Mouse (Mus musculus): ENCODE data around the gene Cysltr2. TPM values are rescaled to one million over a fixed set of nuclear protein-coding genes. Genes with fewer than 3 reads are reported as not detected.

Cysltr2 gene
- total RNA-seq (2021) = 1 to 10 TPM in 1 of 2 experiments, not detected in 1; 1.1 TPM
- long read RNA-seq, experiment 1 = 0 reads
- long read RNA-seq, experiment 2 = 0 reads

DNA sequence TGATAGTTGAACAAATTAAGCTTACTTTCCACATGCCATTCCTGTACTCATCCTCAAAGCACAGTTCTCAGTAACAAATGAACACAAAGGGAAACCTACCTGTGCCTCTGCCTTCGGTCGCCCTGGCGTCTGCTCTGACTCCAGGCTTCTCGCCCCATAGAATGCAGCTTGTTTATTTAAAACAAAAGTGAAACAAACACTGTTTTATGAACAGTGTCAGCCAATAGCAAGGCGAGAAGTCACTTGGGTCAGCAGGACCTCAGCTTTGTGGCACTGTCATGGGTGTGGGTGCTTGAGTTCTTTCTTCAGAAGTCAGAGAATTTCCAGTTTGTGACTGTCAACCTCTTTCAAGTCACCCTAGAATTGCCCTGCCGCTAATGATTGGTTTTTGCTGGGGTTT, at the start of gene Cysltr2:
Gene Cysltr2, minus strand, starts transcription at position 178 of the 400 bp plus-strand sequence.
- no peak for DNase-seq

DNA sequence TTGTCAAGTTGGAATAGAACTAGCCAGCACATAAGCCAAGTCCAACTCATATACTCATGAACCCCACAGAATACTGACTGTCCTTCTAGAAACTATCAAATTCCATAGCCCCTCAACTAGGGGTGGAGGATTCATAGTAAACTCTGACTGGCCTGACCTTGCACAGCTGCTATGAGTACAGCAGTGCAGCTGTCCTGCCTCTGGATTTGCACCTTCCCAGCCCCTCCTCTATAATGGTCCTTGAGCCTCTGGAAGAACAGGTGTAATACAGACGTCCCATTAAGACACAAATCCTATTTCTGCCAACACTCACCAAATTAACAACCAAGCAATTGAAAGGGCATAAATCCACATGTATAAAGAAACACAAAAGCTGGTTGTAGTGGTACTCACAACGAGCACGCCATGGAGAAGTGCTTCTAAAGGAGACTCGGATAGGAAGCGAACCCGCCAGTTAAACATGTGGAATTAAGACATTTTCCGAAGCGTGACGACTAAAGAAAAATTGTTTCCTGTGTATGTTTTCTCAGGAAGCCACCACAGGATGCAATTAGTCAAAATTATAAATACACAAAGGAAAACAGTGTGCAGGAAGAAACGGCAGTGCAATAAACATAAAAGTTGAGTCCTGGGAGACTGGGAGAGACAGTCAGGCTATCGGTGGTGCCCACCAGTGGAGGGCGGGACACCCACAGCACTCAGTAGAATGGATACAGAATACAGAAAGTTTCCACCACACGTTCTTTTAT, 46.1 kb upstream of the Cysltr2 start:
- no peak for DNase-seq

DNA sequence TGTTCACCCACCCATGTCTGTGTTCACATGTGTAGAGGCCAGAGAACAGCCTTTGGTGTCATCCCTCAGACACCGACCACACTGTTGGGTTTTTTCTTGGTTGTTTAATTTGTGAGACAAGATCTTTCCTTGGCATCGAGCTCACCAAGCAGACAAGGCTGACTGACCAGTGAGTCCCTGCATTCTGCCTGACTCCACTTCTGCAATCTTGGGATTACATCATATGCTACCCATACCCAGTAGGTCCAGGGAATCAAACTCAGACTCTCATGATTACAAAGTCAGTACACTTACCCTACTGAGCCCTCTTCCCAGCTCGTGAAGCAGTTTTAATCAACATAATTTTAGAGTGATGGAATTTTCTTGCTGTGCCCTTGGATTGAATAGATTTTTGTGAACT, 44.0 kb upstream of the Cysltr2 start:
- no peak for DNase-seq

DNA sequence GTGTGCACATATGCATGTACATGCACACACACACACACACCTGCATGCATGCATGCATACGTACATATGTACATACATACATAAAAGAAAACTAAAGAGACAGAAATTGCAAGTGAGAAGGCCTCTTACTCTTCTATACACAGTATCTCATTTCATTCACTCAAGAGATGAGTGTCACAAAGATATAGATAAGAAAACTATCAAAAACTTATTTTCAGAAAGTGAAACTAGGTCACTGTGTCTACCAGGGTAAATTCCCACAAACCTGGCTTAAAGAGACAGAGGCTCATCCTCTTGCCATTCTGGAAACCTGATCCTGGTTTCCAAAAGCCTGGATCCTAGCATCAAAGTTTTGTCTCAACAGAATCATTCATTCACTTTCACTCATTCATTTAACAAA, 39.3 kb upstream of the Cysltr2 start:
- no peak for DNase-seq

DNA sequence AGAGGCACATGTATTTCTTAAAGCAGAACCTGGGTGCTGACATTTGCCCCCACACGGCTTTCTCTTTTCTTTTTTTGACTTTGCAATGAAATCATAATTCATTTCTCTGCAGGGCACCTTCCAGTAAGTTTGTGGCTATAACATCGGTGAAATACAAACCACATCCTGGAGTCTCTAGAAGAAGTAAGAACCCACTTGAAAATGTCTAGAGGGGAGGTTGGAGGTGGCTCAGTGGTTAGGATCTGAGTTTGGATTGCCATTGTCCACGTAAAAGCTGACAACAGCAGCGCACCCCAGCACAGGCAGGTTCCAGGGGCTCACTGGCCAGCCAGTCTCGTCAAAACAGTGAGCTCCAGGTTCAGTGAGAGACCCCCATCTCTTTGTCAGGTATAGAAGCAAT, 38.8 kb upstream of the Cysltr2 start:
- DNase-seq = no peak

DNA sequence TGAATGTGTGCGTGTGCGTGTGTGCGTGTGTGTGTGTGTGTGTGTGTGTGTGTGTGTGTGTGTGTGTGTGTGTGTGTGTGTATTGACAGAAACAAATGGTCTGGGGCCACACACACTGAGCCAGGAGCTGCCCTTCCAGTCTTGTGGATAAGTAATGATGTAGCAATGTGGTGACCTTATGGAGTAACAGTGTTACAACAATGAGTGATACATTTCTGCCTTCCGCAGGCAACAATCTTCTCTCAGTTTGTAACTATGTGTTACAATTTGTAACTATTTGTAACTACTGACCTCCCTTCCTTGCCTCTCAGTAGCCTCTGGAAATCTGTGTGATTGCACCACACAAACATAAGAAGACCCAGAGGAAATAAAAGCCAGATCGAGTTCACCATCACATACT, 38.3 kb upstream of the Cysltr2 start:
- no peak for DNase-seq

DNA sequence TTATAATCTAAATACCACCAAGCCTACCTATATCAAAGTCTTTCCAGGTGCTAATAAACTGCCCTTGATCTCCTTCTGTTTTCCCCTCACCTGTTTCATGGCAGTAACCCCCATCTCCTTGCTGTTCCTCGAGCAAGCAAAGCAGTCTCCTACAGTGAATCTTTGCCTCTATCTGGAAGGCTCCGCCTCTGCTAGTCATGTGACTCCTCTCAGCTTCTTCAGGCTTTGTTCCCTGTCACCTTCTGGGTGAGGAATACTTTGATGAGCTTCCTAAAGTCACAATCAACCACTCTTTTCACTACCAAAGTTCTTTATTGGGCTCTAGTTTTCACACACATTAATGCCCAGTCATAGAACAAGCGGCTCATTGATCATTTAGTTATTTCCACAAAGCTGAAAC, 37.5 kb upstream of the Cysltr2 start:
- DNase-seq = no peak

DNA sequence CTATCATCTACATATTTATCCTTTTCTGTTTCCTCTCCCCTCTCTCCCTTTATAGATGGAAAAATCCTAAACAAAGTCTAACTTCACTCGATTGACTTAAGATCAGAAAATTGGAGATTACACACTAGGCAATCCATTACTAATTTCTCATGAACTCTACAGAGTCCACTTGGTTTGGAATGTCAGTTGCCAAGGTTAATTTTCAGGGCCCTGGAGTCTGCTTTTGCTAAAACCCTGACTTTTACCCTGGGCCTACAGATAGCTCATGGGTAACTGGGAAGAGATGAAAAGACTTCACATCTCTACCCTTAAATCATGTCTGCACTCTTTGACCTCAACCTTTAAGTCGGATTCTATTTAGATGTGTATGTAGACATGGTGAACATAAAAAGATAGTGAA, 34.6 kb upstream of the Cysltr2 start:
- no peak for DNase-seq

DNA sequence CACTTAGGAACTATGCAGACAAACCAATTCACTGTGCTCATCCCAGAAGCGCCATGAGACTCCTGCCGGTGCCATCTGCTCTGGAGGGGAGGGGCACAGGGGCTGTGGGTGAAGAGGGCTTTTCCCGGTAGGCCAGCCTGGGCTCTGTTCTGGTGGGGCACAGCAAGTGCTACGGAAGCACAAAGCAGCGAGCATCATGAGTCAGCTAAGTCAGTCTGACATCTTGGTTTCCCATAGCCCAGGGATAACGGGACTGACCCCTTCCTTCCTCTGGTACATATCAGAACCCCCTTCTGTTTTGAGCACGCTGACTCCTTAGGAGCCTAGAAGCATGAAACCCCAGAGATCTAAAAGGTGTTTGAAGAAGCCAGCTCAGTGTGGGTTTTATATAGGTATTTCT, 15.5 kb upstream of the Cysltr2 start:
- DNase-seq = no peak

DNA sequence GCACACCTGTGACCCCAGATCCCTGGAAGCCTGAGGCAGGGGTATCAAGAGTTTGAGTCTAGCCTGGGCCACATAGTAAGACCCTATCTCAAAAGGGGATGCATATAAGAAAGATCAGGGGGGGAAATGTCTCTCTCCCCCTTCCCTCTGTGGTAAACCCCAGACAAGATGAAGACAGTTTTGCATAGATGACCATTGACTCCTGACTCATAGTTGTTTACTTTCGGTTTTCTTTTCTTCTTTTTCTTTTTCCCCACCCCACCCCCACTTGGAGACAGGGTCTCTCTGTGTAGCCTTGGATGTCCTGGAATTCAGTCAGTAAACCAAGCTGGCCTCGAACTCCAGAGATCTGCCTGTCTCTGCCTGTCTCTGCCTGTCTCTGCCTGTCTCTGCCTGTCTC, 9.8 kb upstream of the Cysltr2 start:
- DNase-seq = no peak

DNA sequence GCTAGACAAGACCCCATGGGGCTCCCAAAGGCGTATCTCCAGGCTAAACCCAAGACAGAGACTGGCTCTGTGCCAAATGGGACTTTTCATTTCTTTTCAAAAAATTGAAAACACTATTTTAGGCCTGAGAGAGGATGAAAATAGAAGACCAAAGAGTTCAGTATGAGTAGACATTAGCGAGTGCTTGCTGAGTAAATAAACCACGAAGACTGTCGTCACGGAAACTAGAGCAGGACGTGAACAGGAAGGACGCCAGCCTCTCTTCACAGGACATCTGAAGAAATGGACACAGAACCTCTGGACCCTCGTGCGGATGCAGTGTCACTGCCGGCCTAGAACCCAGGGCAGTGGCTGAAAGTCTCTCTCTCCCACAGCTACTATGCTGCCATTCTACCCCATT, 8.8 kb upstream of the Cysltr2 start:
- no peak for DNase-seq

DNA sequence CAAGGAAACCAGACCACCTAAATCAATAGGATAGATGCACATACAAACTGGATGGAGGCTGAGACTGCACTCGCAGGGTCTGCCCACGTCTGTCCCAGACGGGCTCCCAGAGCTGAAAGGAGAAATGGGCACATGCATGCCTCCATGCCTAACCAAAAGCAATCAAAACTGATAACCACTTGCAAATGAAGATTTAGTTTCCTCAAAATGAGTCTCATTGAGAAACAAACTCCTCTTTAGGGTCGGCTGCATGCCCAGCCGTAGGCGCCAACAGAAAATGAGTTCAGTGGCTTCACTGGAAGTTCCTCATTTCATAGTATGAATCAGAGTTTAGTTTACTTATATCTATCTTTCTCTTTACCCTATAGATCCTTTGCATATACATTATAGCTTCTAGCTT, 7.9 kb upstream of the Cysltr2 start:
- DNase-seq = no peak

DNA sequence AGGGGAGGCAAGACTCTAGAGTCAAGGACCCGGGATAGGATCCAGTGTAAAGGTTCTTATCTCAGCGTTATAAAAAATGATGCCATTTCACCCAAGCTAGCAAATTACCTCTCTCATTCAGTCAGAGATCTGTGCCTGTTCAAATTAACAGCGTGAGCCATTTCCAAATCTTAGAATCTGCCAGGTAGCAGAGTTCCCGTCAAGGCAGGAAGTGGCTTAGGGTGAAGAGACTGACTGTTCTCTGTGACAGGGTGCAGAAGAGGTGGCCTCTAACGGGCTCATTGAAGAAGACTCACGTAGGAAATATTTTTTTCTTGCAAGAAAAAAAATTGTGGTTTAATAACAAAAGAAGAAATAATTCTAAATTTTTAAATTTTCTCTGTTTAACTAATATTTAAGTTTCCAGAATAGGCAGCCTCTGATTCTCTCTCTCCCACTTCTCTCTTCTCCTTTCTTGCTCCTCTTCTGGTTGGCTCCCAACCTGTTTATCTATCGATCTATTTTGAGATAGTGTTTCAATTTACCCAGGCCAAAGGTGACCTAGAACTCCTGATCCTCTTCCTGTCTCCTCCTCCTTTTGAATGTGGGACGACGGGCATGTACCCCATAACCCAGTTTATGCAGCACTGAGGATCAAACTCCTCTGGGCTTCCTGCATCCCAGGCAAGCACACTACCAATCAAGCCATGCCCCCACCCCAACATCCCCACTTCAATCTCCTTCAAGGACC, 3.5 kb downstream of the Cysltr2 start:
- DNase-seq = no peak

DNA sequence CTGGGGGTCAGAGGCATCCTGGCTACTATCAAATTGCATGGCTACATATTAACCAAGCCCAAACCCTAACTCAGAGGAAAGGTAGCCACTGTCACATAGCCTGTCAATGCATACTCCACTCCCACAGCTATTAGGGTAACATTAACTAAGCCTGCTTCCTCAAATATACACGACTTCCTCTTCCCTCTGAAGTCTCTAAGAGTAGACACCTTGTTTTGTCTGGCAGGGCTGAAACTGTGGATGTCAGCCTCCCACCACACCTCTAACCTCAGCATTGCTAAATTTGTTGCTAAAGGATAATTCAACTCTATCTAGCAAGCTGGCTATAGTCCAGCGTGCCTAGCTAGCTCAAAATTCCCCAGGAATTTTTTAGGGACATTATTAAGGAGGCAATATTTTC, 7.2 kb downstream of the Cysltr2 start:
- no peak for DNase-seq

DNA sequence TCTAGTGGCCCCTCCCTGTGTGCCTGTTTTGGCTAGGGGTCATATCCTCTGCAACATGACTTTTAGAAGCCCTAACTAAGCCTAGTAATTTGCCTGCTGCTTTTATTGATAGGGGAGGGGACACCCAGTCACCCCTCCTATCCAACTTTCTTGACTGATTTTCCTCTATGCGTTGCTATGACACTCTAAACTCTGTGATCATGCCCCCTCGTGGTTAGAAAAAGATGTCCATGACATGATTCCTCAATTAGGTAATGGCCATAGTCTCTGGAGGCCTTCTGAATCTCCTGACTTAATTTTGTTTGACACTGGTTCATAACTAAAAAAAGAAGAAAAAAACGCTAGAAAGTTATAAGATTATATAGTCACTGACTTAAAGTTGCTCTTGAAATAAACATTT, 15.6 kb downstream of the Cysltr2 start:
- no peak for DNase-seq

DNA sequence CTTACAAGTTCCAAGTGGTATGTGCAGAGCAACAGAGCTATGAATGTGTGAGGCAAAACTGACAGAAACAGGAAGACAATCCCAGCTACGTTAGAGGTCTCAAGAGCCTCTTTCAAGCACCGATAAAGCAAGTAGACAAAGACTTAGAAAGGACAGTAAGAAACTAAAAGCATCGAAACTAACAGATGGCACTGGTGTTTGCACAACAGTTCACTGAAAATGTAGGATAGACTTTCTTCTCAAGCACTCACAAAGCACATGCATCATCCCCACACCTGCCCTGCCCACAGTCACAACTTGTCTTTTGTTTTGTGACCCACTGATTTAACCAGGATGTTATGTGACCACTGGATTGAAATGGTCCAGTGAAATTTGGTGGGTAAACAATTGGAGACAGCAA, 17.7 kb downstream of the Cysltr2 start:
- DNase-seq = no peak

DNA sequence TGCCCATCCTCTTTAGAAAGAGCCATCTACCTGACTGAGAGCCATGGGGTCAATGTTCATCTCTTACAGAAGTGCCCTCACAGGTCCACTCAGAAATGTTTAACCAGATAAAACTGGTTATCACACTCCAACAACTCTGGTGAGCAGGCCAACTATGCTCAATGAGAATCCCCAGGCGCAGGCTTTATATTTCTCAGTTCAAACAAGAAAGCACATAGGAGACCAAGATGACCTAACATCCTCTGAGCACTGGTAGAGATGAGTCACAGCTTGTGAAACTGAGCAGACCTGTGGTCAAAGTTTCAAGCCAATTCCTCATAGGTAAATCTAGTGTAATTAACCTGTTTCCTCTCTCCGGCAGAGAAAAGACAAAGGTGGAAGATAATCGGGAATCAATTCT, 31.6 kb downstream of the Cysltr2 start:
- no peak for DNase-seq

DNA sequence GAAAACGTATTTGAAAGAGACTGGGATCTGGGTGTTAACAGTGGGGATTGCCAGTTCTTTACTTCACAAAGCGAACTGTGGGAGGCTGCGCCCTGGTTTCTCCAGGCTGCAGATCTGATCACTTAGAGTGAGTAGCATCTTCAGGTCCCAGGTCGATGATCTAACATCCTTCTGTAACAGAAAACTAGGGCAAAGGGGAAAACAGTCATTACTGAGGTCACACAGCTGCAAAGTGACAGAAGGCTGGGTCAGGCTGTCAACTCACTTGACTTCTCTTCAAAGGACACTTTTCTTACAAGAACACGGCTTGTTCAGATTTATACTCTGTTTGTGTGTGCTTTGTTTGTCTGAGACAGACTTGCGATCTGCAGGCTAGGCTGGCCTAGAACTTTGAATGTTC, 33.5 kb downstream of the Cysltr2 start:
- DNase-seq = no peak

DNA sequence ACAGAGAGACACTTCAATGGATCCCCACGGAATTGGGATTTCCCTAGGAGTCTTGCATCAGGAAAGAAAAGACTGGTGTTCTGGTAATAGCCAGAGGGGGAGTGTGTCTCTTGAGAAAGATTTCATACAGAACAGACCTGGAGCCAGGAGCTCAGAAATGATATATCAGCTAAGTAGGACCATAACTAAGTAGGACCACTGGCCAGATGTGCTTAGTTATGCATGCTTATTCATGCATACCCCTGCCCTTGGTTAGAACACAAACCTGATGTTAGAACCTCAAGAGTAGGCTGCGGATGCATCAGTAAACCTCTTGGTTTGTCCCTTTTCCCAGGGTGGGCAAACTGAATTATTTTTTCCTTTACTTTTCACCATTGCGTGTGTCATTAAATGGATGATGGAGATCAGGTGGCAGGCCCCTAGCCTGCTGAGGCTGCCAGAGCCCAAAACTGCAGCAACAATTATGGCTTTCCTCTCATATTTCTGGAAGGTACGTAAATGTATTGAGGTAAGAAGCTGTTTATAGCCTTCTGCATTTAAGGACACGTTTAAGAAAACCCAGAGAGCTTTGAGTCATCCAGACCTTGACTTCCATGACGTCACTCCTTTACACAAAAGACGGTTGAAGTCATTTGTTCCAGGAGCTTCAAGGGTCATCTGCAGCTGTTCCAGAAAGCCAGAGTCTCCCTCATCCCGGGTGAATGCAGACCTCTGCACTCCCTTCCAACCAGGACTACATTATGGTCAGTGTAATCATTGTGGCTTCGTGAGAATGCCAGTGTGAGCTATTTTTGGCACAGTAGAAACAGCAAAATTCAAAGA, 35.0 kb downstream of the Cysltr2 start:
- DNase-seq = no peak

DNA sequence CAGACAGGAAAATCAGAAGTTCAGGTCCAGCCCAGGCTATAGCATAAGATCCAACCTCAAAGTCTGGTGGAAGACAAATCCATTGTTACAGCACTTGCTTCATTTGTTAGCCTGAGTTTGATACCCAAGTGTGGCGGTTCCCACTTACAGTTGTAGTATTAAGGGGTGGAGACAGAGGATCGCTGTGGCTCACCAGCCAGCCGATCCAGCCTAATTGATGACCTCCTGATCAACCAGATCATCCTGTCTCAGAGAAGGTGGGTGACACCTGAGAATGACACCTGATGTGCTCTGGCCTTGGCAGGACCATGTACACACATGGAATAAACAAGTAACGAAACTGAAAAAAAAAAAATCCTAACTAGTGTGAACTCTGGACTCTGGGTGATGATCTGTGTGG, 47.1 kb downstream of the Cysltr2 start:
- DNase-seq = no peak

DNA sequence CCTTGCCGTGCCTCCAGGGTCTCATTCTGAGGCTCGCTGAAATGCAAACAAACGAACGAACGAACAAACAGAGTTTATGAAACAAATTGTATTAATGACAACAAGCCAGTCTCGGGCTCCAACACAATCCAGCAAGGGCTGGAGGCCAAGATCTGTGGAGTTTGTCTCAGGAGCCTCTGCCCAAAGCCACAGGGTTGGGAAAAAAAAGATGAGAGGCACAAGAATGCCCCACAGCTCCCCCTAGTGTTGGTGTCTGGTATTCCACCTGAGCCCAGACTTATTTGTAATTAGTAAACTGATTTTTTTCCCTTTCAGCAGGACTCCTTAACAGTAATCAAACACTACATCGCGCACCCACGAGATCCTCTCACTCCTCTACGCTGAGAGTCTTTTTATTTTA, 48.6 kb downstream of the Cysltr2 start:
- DNase-seq = peak; percentile 79

DNA sequence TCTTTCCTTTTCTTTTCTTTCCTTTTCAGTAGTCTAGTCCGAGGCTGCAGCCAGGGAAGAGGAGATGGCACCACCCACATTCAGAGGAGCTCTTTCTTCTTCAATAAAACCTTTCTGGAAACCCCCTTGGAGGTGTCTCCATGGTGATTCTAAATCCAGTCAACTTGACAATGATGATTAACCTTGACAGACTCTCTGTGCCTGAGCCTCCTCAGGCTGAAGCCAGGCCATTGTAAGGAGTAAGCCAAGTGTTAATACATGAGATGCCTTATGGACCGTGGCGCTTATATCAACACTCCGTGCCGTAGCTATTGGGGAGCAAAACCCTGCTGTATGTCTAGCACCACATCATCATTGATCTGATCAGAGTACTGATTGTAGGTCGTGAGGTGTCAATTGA, 50.8 kb downstream of the Cysltr2 start:
- no peak for DNase-seq

DNA sequence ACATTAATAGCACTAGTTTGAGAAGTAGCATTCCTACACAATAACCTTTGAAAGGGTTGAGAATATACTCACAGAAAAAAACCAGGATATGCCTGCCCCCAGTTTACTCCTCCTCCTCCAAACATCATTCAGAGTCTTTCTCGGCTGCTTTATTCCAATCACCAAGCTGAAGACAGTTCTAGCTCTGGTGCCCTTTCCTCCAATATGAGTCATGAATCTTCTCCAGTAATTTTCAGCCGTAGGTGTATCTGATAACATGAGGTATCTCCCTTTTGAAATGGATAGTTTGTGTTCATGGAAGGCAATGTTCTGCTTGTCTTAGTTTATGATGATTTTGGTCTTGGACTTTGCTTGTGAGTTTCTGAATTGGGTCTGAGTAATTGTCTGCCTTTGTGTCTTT, 62.9 kb downstream of the Cysltr2 start:
- DNase-seq = no peak

Measured in gastrocnemius, postnatal 10 days (tissue).